Mouse (Mus musculus) cortical plate, adult 2 months (tissue): ENCODE results near the gene Pebp1. TPM values are rescaled to one million over a fixed set of nuclear protein-coding genes. Genes with fewer than 3 reads are reported as not detected.

ENCODE experiments used
- H3K27ac ChIP-seq: fragments of 200-500 bp; 2 replicates; pipeline ENCODE4 v1.5.1; 2012; ENCODE audit warnings: low read length, control low read depth, inconsistent platforms; ENCODE audit not compliant: insufficient read depth
- H3K4me1 ChIP-seq: fragments of 200-500 bp; 2 replicates; pipeline ENCODE4 v1.6.1; 2011; ENCODE audit warnings: low read length; ENCODE audit not compliant: control insufficient read depth, insufficient read depth
- H3K4me3 ChIP-seq: fragments of 200-500 bp; 2 replicates; pipeline ENCODE4 v1.5.1; 2011; ENCODE audit warnings: mild to moderate bottlenecking, low read length, control low read depth; ENCODE audit not compliant: insufficient read depth
- CTCF ChIP-seq: fragments of 200-500 bp; IDR thresholded peaks from 2 replicates; pipeline ENCODE4 v1.5.1; 2011; ENCODE audit warnings: mild to moderate bottlenecking, control low read depth, low read length; ENCODE audit not compliant: insufficient read depth; ENCODE audit errors: extremely low read depth
- POLR2A ChIP-seq: fragments of 200-500 bp; IDR thresholded peaks from 2 replicates; pipeline ENCODE4 v1.6.1; 2011; ENCODE audit warnings: mild to moderate bottlenecking, low read length, control low read depth; ENCODE audit not compliant: insufficient read depth; ENCODE audit errors: extremely low read depth
- polyA plus RNA-seq: library from polyadenylated mRNA; depleted of rRNA; stranded (reverse); fragments of >200 nt; gene quantifications from 2 replicates; pipeline ENCODE4 v1.2.3, GENCODE M21; 2012

The Pebp1 gene
- polyA plus RNA-seq, 1 experiment, result 746 TPM

DNA sequence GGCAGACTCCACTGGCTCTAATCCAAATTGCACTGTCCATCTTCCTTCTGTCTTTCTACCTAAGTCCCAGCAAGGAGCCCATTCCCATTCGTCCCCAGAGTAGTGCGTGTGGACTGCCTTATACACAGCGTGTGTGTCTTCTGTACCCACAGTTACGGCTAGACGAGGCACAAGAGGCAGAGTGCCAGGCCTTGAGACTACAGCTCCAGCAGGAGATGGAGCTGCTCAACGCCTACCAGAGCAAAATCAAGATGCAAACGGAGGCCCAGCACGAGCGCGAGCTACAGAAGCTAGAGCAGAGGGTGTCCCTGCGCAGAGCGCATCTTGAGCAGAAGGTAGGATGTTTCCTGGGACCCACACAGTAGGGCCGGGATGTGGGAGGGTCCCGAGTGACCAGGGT lies 15.5 kb downstream of the Pebp1 start:
- H3K4me1 ChIP-seq, result peaks cover 1% of the 10 kb centered on the region; the same call in 1 of the 2 replicates
- peak; percentile 28; the same call in 1 of the 2 replicates for TF ChIP-seq POLR2A
- TF ChIP-seq CTCF, result no peak
- 0 out of 2 replicates have a peak overlapping the region, but pooled peaks have one; percentile 15 for H3K27ac ChIP-seq
- no peak overlapping the region for H3K4me3 ChIP-seq

DNA sequence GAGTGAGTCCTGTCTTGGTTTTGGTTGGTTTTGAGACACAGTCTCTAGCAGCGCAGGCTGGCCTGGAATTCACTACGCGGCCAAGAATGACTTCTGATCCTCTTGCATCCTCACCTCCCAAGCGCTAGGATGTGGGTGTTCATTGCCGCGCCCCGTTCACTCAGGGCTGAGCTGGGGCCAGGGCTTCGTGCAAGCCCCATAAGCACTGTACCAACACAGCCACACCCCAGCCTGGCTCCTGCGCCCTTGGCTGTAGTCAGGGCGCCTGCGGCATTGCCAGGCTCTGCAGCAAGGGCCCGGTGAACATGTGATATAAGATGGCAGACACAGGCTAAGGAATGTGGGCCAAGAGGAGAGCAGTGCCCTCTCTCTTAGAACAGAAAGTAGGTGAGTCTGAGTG lies 18.0 kb downstream of the Pebp1 start:
- Histone ChIP-seq H3K4me3 (no peak overlapping the region), H3K27ac (no peak overlapping the region), H3K4me1 (peaks cover 1% of the 10 kb centered on the region; the same call in 1 of the 2 replicates)
- no peak for TF ChIP-seq CTCF
- no peak for TF ChIP-seq POLR2A

DNA sequence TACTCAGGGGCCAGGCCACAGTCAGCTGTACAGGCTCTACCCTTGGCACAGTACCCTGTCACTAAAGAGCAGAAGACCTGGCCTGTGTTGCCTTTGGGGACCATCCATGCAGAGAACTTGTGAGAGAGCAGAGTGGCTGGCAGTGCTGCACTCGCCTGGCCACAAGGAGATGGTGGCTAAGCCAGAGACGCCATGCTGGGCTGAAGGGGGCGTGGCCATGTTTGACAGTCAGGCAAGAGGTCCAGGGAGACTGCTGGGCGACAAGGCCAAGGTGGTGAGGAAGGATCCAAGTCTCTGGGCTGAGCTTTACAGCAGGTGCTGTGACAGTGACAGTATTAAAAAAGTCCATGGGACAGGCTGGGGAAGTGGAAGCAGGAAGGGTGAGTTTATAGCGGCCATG lies 18.7 kb downstream of the Pebp1 start:
- TF ChIP-seq POLR2A, result no peak
- no peak for TF ChIP-seq CTCF
- Histone ChIP-seq H3K27ac (no peak overlapping the region), H3K4me1 (peaks cover 1% of the 10 kb centered on the region; the same call in 1 of the 2 replicates), H3K4me3 (no peak overlapping the region)

DNA sequence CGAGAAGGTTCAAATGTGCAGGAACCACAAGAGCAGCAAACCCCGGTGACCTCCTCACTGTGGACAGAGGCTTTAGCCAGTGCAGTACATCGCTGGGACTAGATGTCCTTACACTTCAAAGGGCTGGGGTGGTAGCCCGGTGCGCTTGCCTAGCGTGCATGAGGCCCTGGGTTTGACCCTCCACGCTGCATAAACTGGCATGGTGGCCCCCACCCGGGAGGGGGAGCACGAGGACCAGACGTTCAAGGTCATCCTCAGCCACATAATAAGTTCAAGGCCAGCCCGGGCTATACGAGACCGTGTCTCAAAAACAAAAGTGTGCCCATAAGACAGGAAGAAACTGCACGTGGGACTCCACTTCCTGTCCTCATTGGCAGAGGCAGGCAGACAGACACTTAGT lies 19.5 kb downstream of the Pebp1 start:
- TF ChIP-seq CTCF (no peak), POLR2A (no peak)
- H3K4me3 ChIP-seq, result no peak overlapping the region
- no peak overlapping the region for H3K27ac ChIP-seq
- peaks cover 1% of the 10 kb centered on the region; the same call in 1 of the 2 replicates for H3K4me1 ChIP-seq

DNA sequence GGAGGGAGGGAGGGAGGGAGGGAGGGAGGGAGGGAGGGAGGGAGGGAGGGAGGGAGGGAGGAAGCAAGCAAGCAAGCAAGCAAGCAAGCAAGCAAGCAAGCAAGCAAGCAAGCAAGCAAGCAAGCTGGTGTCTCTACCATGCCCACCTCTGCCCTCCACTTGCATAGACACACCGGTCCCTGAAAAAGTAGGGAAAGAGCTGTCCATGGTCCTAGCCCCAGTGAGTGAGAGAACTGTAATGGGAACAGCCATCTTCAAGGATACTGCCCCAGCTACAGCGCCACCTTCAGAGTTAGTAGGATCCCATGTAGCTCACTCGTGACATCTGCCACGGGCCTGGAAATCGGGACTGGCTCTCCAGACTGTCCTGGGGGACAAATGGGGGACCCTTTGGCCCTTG lies 22.7 kb downstream of the Pebp1 start:
- no peaks in the 10 kb centered on the region for H3K4me1 ChIP-seq
- TF ChIP-seq POLR2A (no peak), CTCF (no peak)
- no peak overlapping the region for H3K4me3 ChIP-seq
- no peak overlapping the region for H3K27ac ChIP-seq

DNA sequence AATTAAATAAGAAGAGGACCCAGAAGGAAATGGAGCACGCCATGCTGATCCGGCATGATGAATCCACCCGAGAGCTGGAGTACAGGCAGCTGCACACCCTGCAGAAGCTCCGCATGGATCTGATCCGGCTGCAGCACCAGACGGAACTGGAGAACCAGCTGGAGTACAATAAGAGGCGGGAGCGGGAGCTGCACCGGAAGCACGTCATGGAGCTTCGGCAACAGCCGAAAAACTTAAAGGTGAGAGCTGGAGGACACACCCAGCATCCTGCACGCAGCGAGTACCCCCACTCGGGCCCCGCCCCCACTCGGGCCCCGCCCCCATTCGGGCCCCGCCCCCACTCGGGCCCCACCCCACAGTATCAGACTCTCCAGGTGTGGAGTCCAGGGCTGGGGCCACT lies 23.9 kb downstream of the Pebp1 start:
- Histone ChIP-seq H3K4me1 (no peaks in the 10 kb centered on the region), H3K4me3 (no peak overlapping the region), H3K27ac (no peak overlapping the region)
- TF ChIP-seq CTCF (no peak), POLR2A (no peak)

DNA sequence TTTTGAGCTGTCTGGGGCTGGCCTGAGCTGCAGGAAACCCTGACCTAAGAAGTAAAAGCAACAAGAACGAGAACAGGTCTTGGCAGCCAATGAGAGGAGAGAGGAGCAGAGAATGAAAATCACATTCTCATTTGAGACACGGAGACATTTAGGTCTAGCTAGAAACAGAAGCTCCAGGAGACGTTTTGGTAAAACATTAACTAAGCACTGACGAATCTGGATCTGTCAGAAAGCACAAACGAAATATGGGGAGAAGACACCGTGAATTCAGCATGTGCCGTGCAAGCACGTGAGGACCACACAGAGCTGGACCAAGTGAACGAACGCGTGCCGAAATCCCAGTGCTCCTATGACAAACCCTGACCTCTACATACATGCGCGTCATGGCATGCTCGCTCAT lies 29.1 kb downstream of the Pebp1 start:
- Histone ChIP-seq H3K27ac (no peak overlapping the region), H3K4me1 (no peaks in the 10 kb centered on the region), H3K4me3 (no peak overlapping the region)
- TF ChIP-seq CTCF, result no peak
- TF ChIP-seq POLR2A, result no peak

DNA sequence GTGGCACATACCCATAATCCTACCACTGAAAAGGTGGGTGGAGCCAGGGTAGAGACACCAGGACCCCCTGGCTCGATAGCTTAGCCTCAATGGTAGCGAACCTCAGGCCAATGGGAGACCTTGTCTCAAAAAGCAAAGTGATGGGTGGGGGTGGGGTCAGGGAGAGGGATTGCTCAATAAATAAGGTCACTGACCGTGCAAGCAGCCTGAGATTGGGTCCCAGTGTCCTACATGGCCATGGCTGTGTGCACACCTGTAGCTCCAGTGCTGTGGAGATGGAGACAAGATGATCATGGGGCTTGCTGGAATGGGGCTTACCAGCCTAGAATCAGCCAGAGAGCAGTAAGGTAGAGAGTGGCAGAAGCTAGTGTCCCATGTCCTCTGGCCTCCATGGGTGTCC lies 35.7 kb downstream of the Pebp1 start:
- peaks cover 4% of the 10 kb centered on the region; the same call in 1 of the 2 replicates for H3K4me1 ChIP-seq
- H3K4me3 ChIP-seq, result no peak overlapping the region
- H3K27ac ChIP-seq, result no peak overlapping the region
- no peak for TF ChIP-seq POLR2A
- no peak for TF ChIP-seq CTCF

DNA sequence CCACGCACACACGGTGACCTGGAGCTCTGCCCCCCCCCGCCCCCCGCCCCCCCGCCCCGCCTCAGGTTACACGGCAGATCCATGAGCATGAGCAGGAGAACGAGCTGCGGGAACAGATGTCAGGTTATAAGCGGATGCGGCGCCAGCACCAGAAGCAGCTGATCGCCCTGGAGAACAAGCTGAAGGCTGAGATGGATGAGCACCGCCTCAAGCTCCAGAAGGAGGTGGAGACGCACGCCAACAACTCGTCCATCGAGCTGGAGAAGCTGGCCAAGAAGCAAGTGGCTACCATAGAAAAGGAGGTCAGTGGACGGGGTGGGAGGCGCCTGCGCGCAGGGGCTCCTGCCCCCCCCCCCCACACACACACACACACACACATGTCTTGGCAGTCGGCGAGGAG lies 36.6 kb downstream of the Pebp1 start:
- TF ChIP-seq POLR2A (peak; percentile 26; the same call in 1 of the 2 replicates), CTCF (no peak)
- H3K4me3 ChIP-seq, result no peak overlapping the region
- no peak overlapping the region for H3K27ac ChIP-seq
- H3K4me1 ChIP-seq, result peaks cover 4% of the 10 kb centered on the region; the same call in 1 of the 2 replicates

DNA sequence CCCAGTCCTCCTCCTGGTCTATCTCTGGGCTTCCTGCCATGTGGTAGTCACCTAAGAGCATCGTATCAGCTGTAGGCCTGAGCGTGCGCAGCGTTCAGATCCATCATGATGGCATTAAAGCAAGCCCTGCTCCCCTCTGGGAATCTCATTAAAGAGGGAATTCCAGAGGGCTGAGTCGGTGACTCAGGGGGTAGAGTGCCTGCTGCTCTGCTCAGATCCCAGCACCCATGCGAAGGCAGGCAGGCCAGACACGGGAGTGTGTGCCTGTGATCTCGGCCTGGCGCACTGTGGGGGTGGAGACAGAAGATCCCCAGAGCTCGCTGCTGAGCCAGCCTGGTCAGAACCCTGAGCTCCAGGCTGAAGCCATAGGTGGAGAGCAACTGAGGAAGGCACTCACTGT lies 39.1 kb downstream of the Pebp1 start:
- TF ChIP-seq POLR2A (no peak), CTCF (no peak)
- no peak overlapping the region for H3K27ac ChIP-seq
- no peak overlapping the region for H3K4me3 ChIP-seq
- H3K4me1 ChIP-seq, result peaks cover 4% of the 10 kb centered on the region; the same call in 1 of the 2 replicates
